Mouse (Mus musculus) ovary, postnatal 36 days (tissue): ENCODE results near the gene Mlx.

Source experiments
- DNase-seq: peaks from one replicate; pipeline ENCODE4 v3.0.0; 2022; ENCODE audit warnings: low spot score, mixed read lengths

The Mlx gene

DNA sequence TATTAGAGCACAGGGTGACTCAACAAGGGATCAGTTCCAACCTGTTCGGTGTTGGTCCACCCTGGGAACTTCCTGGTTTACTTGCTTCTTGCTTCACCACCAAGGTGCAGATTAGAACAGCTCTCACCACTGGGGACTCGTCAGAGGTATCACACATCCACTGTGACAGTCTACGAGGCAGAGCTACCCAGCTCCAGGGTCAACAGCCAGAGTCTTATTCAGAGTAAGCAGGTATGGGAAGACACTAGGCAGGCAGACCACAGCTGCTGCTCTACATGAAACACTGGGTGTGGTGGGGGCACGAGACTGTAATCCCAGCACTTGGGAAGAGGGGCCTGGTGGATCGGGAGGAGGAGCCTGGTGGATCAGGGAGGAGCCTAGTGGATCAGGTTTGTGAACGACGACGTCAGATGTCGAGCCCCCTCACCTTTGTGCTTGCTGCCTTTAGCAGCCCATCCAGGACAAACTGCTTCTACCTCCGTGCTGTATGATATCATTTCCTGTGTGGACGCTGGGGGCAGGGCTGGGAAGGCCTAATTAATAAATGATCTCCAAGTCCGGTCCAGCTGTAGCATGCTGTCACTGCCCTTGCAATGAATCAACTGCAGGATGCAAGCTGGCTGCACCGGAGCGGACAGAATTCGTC, 51.6 kb downstream of the Mlx start:
- no peak for DNase-seq

DNA sequence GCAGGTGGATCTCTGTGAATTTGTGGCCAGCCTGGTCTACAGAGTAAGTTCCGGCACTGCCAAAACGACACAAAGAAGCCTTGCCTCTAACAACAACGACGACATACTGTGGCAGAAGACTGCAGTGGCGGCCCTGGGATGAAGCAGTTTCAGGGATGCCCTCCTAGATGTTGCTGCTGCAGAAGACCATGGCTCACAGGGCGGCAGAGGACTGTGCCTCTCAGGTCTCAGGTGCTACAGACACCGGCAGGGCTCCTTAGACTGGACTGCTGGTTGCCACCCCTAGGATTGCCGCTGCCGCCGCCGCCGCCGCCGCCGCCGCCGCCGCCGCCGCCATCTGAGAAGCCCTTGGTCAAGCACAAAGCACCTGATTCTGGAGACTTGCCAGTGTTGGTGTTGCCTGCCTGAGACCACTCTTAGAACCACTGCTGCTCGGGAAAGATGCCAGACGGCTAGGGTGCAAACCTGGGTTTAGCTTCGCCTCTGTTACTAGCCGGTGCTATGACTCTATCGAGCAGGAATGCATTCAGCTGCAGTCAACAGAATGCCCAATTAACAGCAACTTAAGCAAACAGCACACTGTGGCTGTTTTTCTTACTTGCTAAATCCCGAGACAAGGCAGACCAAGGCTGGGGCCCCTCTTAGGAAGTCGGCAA, 53.2 kb downstream of the Mlx start:
- DNase-seq, result no peak

DNA sequence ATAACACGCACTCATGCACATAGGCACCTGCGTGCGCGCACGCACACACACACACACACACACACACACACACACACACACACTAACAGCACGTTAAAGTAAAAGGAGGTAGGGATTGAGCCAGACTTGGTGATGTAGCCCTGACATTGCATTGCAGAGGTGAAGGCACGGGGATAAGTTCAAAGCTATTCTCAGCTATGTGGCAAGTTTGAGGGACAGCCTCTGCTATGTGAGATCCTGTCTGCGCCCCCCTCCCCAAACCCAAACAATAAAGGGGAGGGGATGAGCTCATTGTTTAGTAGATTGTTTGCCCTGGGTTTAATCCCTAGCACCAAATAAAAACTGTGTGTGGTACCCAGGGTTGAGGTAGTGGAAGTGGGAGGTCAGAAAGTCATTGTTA, 54.0 kb downstream of the Mlx start:
- no peak for DNase-seq
